Mouse (Mus musculus) heart, adult 2 months (tissue): ENCODE data around the gene Bcl2l15.

ENCODE experiments used
- CTCF ChIP-seq: fragments of 200-600 bp; IDR thresholded peaks from 2 replicates; pipeline ENCODE4 v1.8.1; 2022; ENCODE audit warnings: antibody characterized with exemption, mild to moderate bottlenecking, moderate library complexity
- POLR2A ChIP-seq: fragments of 200-500 bp; IDR thresholded peaks from 2 replicates; pipeline ENCODE4 v1.6.1; 2011; ENCODE audit warnings: mild to moderate bottlenecking, low read depth, low read length, control low read depth; ENCODE audit not compliant: insufficient read depth

- TF ChIP-seq CTCF: no peak
- no peak for TF ChIP-seq POLR2A
Observed at GRCm38 (mm10) chr3:103862721-103863220, 30.4 kb downstream of the Bcl2l15 start.
